Mouse (Mus musculus) lung, postnatal 0 days (tissue): ENCODE measurements at regions not wholly inside any gene's neighbourhood (a gene's known extent, or its start where the extent isn't known, plus 50 kb on each side); places are given as distances from the start of the nearest gene placed in this dataset.

ENCODE experiments used
- ATAC-seq: fragments of 200-750 bp; cut with Nextera tagmentation; 2 replicates; pipeline ENCODE4 v1.8.0; 2017; ENCODE audit warnings: moderate library complexity
- DNase-seq: peaks from one replicate; pipeline ENCODE4 v3.0.0-alpha.2; 2016; ENCODE audit warnings: low spot score
- H3K27ac ChIP-seq: fragments of 300-500 bp; sonication (generic); 2 replicates; pipeline ENCODE4 v1.5.1; 2014; ENCODE audit warnings: antibody characterized with exemption, mild to moderate bottlenecking, low read length, mixed read lengths
- H3K27me3 ChIP-seq: fragments of 300-500 bp; sonication (generic); replicated peaks from 2 replicates; pipeline ENCODE4 v1.6.1; 2014; ENCODE audit warnings: low read length, mixed read lengths; ENCODE audit not compliant: insufficient read depth
- H3K36me3 ChIP-seq: fragments of 300-500 bp; sonication (generic); 2 replicates; pipeline ENCODE4 v1.6.1; 2014; ENCODE audit warnings: low read length, mixed read lengths; ENCODE audit not compliant: insufficient read depth
- H3K4me1 ChIP-seq: fragments of 300-500 bp; sonication (generic); 2 replicates; pipeline ENCODE4 v1.6.1; 2014; ENCODE audit warnings: antibody characterized with exemption, low read depth, low read length, mixed read lengths; ENCODE audit not compliant: insufficient read depth
- H3K4me2 ChIP-seq: fragments of 300-500 bp; sonication (generic); replicated peaks from 2 replicates; pipeline ENCODE4 v1.6.1; 2014; ENCODE audit warnings: low read depth, mild to moderate bottlenecking, low read length, moderate library complexity, mixed read lengths
- H3K4me3 ChIP-seq: fragments of 300-500 bp; sonication (generic); 2 replicates; pipeline ENCODE4 v1.5.1; 2014; ENCODE audit warnings: low read depth, low read length
- H3K9ac ChIP-seq: fragments of 300-500 bp; sonication (generic); replicated peaks from 2 replicates; pipeline ENCODE4 v1.6.1; 2014; ENCODE audit warnings: low read depth, mild to moderate bottlenecking
- H3K9me3 ChIP-seq: fragments of 300-500 bp; sonication (generic); 2 replicates; pipeline ENCODE4 v1.6.1; 2016; ENCODE audit warnings: low read length, mixed read lengths
- CTCF ChIP-seq: IDR thresholded peaks from 2 replicates; pipeline ENCODE4 v1.5.1; 2016; ENCODE audit warnings: antibody characterized with exemption, mild to moderate bottlenecking
- EP300 ChIP-seq: IDR thresholded peaks from 2 replicates; pipeline ENCODE4 v1.6.1; 2016; ENCODE audit warnings: antibody characterized with exemption, mild to moderate bottlenecking, control low read depth
- WGBS: fragments of 180-500 bp; shearing (Covaris S2); extraction: QIAGEN DNeasy Blood & Tissue Kit; methylation state at CpG from one replicate; pipeline ENCODE4 v1.1.7; 2014; 5-methylcytosine and 5-hydroxymethylcytosine counted together

DNA sequence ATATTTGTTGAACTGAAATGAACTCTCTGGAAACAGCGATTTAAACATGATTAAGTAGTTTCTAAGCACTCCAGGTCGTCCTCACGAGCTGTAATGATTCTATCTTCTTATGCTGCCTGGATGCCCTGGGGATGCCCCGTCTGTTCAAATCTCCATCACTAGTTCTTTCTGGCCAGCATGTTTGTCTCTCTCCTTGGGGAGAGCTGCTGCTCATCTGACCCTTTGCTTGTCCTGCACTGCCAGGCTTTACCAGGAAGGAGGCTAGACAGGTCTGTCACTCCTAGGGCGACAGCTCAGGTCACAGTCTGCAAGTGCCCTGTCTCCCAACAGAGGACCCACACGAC is 155.1 kb downstream of the Irx2 start:
- no peak overlapping the region for H3K4me2 ChIP-seq
- H3K9me3 ChIP-seq = no peaks in the 10 kb centered on the region
- H3K27ac ChIP-seq = no peak overlapping the region
- DNase-seq (no peak), ATAC-seq (no peak)
- TF ChIP-seq CTCF = no peak
- TF ChIP-seq EP300 = no peak
- no peaks in the 10 kb centered on the region for H3K36me3 ChIP-seq
- no peak overlapping the region for H3K4me3 ChIP-seq
- no peak overlapping the region for H3K9ac ChIP-seq
- H3K27me3 ChIP-seq = no peaks in the 10 kb centered on the region
- 25% methylated on average over 6 of the region's 6 CpGs for WGBS
- H3K4me1 ChIP-seq = no peaks in the 10 kb centered on the region

DNA sequence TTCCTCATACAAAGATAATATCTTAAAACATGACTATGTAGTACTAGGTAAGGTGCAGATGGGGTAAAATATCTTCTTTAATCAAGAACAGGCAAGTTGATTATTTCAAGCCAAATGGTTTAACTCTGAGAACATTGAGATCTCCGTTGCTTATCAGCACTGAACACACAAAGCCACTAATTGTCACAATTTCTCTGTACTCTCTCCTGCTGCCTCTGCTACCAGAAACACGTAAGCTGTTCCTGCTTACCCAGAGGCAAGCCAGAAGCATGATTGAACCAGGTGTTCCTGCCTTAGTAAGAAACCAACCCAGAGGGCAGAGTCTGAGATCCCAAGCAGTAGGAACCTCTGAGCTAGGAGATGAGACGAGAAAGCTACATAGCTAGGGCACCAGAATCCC is 164.1 kb downstream of the Irx2 start:
- no peak for ATAC-seq
- no peaks in the 10 kb centered on the region for H3K36me3 ChIP-seq
- TF ChIP-seq CTCF (no peak), EP300 (no peak)
- no peaks in the 10 kb centered on the region for H3K4me1 ChIP-seq
- 57% methylated on average over 3 of the region's 3 CpGs for WGBS
- H3K27ac ChIP-seq = no peak overlapping the region
- no peak overlapping the region for H3K9ac ChIP-seq
- H3K27me3 ChIP-seq = no peaks in the 10 kb centered on the region
- no peaks in the 10 kb centered on the region for H3K9me3 ChIP-seq
- no peak overlapping the region for H3K4me3 ChIP-seq
- no peak overlapping the region for H3K4me2 ChIP-seq
- DNase-seq = no peak

DNA sequence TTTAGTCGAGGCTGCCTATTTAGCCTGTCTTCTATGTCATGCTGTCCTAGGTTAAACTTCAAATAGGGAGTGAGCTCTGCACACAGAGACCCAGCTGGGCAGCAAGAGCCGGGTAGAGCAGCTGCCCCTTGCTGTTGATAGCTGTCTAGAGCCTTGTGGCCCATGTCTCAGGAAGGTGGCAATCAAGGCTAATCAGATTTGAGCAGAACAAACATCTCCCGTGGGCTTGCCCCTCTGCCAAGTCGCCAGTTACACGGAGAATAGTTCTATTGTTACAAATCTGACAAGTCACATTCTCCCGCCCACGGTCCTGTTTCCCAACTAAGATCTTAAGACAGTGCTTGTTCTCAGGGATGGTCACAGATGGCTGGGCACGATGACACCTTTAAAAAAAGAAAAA is 171.4 kb downstream of the Irx2 start:
- Histone ChIP-seq H3K4me2 (no peak overlapping the region), H3K27ac (no peak overlapping the region), H3K9ac (no peak overlapping the region), H3K4me1 (no peaks in the 10 kb centered on the region), H3K36me3 (no peaks in the 10 kb centered on the region), H3K27me3 (no peaks in the 10 kb centered on the region), H3K9me3 (no peaks in the 10 kb centered on the region), H3K4me3 (no peak overlapping the region)
- DNase-seq (no peak), ATAC-seq (no peak)
- WGBS = 33% methylated on average over 8 of the region's 8 CpGs
- TF ChIP-seq CTCF (no peak), EP300 (no peak)

DNA sequence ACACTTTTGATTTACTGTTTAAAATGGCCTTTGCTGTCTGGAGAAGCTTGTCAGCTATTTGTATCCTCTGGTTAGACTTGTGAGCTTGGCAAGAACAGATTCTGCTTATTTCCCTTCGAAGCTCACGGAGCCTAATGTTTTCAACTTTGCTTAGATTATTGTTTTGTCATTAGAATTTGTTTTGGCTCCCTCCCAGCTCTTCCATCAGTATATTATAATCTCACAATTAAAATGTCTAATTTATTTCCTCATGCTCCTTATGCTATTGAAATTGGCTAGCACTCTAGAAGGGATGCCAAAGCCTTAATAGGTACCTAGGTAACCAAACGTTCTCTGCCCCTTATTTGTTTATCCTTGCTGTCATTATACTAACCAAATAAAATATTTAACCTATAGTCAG is 171.9 kb downstream of the Irx2 start:
- no peaks in the 10 kb centered on the region for H3K9me3 ChIP-seq
- DNase-seq (no peak), ATAC-seq (no peak)
- no peaks in the 10 kb centered on the region for H3K27me3 ChIP-seq
- no peak overlapping the region for H3K9ac ChIP-seq
- H3K36me3 ChIP-seq = no peaks in the 10 kb centered on the region
- H3K4me1 ChIP-seq = no peaks in the 10 kb centered on the region
- H3K27ac ChIP-seq = no peak overlapping the region
- no peak for TF ChIP-seq CTCF
- no peak overlapping the region for H3K4me3 ChIP-seq
- 42% methylated on average over 3 of the region's 3 CpGs for WGBS
- no peak overlapping the region for H3K4me2 ChIP-seq

DNA sequence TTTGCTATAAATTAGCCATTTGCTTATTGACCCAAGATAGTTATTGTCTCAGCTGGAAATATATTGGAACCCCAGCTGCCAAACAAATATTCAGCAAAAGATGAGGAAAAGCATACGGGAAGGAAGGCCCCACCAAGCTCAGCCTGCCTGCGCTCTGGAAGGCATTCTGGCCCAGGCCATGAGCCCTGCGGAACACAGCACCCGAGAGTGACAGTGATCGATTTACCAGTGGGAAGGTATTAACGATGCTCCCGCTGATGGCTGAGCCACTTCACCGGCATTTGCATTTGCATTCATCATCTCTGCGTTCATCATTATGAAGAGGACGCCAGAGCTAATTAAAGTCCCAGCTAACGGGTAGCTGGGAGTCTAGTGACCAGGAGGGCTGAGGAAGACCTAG is 174.8 kb downstream of the Irx2 start:
- no peaks in the 10 kb centered on the region for H3K4me1 ChIP-seq
- 55% methylated on average over 11 of the region's 11 CpGs for WGBS
- no peak overlapping the region for H3K9ac ChIP-seq
- H3K36me3 ChIP-seq = no peaks in the 10 kb centered on the region
- no peak overlapping the region for H3K27ac ChIP-seq
- no peak overlapping the region for H3K4me2 ChIP-seq
- ATAC-seq (no peak), DNase-seq (no peak)
- TF ChIP-seq EP300 (no peak), CTCF (no peak)
- H3K27me3 ChIP-seq = no peaks in the 10 kb centered on the region
- no peak overlapping the region for H3K4me3 ChIP-seq
- no peaks in the 10 kb centered on the region for H3K9me3 ChIP-seq

DNA sequence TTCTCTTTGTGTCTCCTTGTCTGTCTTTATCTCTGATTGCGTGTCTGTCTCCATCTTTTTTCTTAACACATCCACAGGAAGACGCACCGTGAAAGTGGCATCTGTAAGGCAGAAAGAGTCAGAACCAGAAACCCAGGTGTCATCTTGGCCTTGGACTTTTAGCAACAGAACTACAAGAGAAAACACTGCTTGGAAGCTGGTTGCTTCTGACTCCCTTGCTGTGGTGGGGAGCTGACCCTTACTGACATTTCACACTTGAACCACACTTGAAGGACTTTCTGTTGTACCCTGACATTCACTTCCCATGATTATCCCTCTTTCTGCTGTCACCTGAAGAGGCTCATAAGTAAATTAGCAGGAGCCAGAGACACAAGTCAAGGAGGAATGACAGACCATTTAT is 180.6 kb downstream of the Irx2 start:
- H3K9ac ChIP-seq = no peak overlapping the region
- H3K4me1 ChIP-seq = no peaks in the 10 kb centered on the region
- H3K4me3 ChIP-seq = no peak overlapping the region
- no peak for DNase-seq
- H3K4me2 ChIP-seq = no peak overlapping the region
- no peak overlapping the region for H3K27ac ChIP-seq
- H3K36me3 ChIP-seq = no peaks in the 10 kb centered on the region
- WGBS = 91% methylated on average over 3 of the region's 3 CpGs
- TF ChIP-seq EP300 (no peak), CTCF (no peak)
- H3K9me3 ChIP-seq = no peaks in the 10 kb centered on the region
- no peaks in the 10 kb centered on the region for H3K27me3 ChIP-seq
- no peak for ATAC-seq

DNA sequence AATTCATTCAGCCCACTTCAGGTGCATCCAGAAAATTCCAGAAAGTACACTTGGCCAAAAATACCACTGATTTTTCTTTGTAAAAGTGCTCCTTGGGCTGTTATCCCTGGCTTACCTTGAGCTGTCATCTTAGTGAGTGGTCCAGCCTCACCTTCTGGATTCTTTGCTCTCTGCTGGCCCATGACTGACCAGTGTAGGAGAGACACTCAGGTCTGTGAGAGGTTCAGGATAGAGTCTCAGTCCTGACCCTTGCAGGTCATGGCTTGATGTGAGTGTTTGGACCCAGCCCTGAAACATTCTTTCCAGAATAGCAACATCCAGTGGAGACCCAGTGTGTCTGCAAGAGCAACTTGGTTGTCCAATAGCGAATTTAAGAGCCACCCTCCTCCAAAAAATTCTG is 182.0 kb downstream of the Irx2 start:
- Histone ChIP-seq H3K9me3 (no peaks in the 10 kb centered on the region), H3K4me1 (no peaks in the 10 kb centered on the region), H3K4me2 (no peak overlapping the region), H3K9ac (no peak overlapping the region), H3K27me3 (no peaks in the 10 kb centered on the region), H3K4me3 (no peak overlapping the region), H3K36me3 (no peaks in the 10 kb centered on the region), H3K27ac (no peak overlapping the region)
- WGBS = 78% methylated on average over 1 of the region's 1 CpGs
- DNase-seq (no peak), ATAC-seq (no peak)
- TF ChIP-seq EP300 (no peak), CTCF (no peak)
